Mouse (Mus musculus) liver, embryonic 13.5 days (tissue): ENCODE data around the gene Rab11fip5. TPM values are rescaled to one million over a fixed set of nuclear protein-coding genes. Genes with fewer than 3 reads are reported as not detected.
A peak's percentile ranks its signal among the peaks of the same experiment; 100 is the strongest.

Experiments
- ATAC-seq: fragments of 200-750 bp; cut with Nextera tagmentation; 2 replicates; pipeline ENCODE4 v1.8.0; 2017; ENCODE audit warnings: low read depth, mild to moderate bottlenecking, moderate number of reproducible peaks, moderate library complexity
- DNase-seq: peaks from one replicate; pipeline ENCODE4 v3.0.0; 2022
- H3K27ac ChIP-seq: fragments of 300-500 bp; sonication (generic); 2 replicates; pipeline ENCODE4 v1.5.1; 2015; ENCODE audit warnings: moderate library complexity, mild to moderate bottlenecking, inconsistent platforms
- H3K27me3 ChIP-seq: fragments of 300-500 bp; sonication (generic); 2 replicates; pipeline ENCODE4 v1.6.1; 2015; ENCODE audit warnings: mild to moderate bottlenecking, inconsistent platforms
- H3K36me3 ChIP-seq: fragments of 300-500 bp; sonication (generic); 2 replicates; pipeline ENCODE4 v1.6.1; 2015; ENCODE audit warnings: mild to moderate bottlenecking, inconsistent platforms
- H3K4me1 ChIP-seq: fragments of 300-500 bp; sonication (generic); replicated peaks from 2 replicates; pipeline ENCODE4 v1.6.1; 2015; ENCODE audit warnings: inconsistent platforms
- H3K4me2 ChIP-seq: fragments of 300-500 bp; sonication (generic); 2 replicates; pipeline ENCODE4 v1.6.1; 2015; ENCODE audit warnings: inconsistent platforms, mild to moderate bottlenecking, moderate library complexity
- H3K4me3 ChIP-seq: fragments of 300-500 bp; sonication (generic); replicated peaks from 2 replicates; pipeline ENCODE4 v1.5.1; 2015; ENCODE audit warnings: mild to moderate bottlenecking, inconsistent platforms
- H3K9ac ChIP-seq: fragments of 300-500 bp; sonication (generic); 2 replicates; pipeline ENCODE4 v1.6.1; 2015; ENCODE audit warnings: mild to moderate bottlenecking, inconsistent platforms
- H3K9me3 ChIP-seq: fragments of 300-500 bp; sonication (generic); replicated peaks from 2 replicates; pipeline ENCODE4 v1.6.1; 2016; ENCODE audit warnings: inconsistent platforms
- WGBS: fragments of 180-500 bp; shearing (Covaris S2); methylation state at CpG from one replicate; pipeline ENCODE4 v1.1.7; 2015; ENCODE audit not compliant: insufficient replicate concordance; 5-methylcytosine and 5-hydroxymethylcytosine counted together
- polyA plus RNA-seq: library from polyadenylated mRNA; unstranded; fragments of >200 nt; fragmentation: Nextera tagmentation; extraction: Ambion mirVana; gene quantifications from 2 replicates; pipeline ENCODE4 v1.2.1, GENCODE M21; 2015

The Rab11fip5 gene
- polyA plus RNA-seq, 1 experiment from 2014 or later, result 0.71 TPM

DNA sequence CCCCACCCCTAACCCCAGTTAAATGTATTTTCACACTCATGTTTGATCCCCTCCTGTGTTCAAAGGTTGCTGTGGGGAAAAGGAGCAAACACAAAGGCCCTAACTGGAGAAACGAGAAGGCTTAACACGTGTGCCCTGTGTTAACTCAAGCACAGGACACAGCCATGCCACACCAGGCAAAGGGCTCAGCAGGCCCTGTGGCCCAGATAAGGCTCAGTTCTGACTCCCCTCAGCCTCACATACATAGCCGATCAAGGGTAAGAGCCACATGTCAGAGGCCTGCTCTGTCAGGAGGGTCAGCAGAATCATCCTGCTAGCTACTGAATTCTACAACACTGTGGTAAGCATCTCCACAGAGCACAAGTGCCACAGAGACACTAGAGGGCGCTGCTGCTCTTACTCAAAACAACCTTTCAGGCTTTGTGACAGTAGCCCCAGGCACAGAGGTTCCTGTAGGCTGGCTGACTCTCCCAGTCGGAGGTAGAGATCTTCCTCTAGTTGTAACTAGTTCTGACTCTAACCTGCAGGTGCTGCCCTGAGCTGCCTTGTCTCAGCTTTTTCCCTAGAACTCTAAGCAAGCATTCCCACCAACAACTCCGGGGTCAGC, 28.3 kb downstream of the Rab11fip5 start:
- peaks cover 17% of the 10 kb centered on the region for H3K27me3 ChIP-seq
- ATAC-seq (peak; percentile 51; the same call in 1 of the 2 replicates), DNase-seq (peak; percentile 61)
- H3K4me3 ChIP-seq, result no peak overlapping the region
- no peak overlapping the region for H3K4me2 ChIP-seq
- no peaks in the 10 kb centered on the region for H3K36me3 ChIP-seq
- no peaks in the 10 kb centered on the region for H3K9me3 ChIP-seq
- WGBS, result 35% methylated on average over 6 of the region's 6 CpGs
- H3K27ac ChIP-seq, result no peak overlapping the region
- no peak overlapping the region for H3K9ac ChIP-seq
- no peaks in the 10 kb centered on the region for H3K4me1 ChIP-seq

DNA sequence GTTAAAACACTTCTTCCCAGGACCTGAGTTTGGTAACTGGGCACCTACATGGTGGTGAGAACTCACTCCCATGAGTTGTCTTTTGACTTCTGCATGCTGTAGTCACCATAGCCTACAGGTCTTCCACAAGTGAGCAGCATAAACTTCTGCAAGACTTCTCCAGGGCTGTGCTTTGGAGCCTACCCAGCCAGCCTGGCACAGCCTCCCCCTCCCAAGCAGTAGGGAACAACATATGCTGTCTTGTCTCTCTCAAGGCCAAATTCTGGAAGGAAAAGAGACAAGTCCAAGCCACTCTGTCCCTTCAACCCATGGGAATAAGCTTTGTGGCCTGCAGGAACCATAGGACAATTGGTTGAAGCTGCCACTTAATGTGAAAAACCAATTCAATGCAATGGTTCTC, 29.5 kb downstream of the Rab11fip5 start:
- Histone ChIP-seq H3K27ac (no peak overlapping the region), H3K4me3 (no peak overlapping the region), H3K36me3 (no peaks in the 10 kb centered on the region), H3K4me2 (no peak overlapping the region), H3K27me3 (peaks cover 22% of the 10 kb centered on the region), H3K9me3 (no peaks in the 10 kb centered on the region), H3K9ac (no peak overlapping the region), H3K4me1 (no peaks in the 10 kb centered on the region)
- ATAC-seq (no peak), DNase-seq (no peak)

DNA sequence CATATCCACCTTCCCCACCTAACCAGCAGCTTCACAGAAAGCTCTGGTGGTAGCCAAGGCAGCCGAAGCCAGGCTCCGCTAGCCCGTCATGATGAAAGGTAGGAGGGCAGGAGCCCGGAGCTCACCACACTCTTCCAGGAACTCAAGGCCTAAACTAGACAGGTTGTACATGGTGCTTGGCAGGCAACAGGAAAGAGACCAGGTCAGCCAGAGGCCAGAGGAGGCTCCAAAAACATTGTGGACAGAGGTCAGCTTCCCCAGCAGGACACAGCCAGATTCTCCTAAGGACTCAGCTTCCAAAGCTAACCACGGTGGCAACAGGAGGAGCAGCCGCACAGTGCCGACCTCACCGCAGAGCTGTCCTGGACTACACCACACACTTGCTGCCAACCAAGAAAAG, 31.4 kb downstream of the Rab11fip5 start:
- H3K36me3 ChIP-seq, result no peaks in the 10 kb centered on the region
- ATAC-seq (no peak), DNase-seq (no peak)
- H3K4me2 ChIP-seq, result no peak overlapping the region
- peaks cover 29% of the 10 kb centered on the region for H3K27me3 ChIP-seq
- no peaks in the 10 kb centered on the region for H3K9me3 ChIP-seq
- H3K9ac ChIP-seq, result no peak overlapping the region
- no peaks in the 10 kb centered on the region for H3K4me1 ChIP-seq
- no peak overlapping the region for H3K27ac ChIP-seq
- 79% methylated on average over 8 of the region's 8 CpGs for WGBS
- no peak overlapping the region for H3K4me3 ChIP-seq

DNA sequence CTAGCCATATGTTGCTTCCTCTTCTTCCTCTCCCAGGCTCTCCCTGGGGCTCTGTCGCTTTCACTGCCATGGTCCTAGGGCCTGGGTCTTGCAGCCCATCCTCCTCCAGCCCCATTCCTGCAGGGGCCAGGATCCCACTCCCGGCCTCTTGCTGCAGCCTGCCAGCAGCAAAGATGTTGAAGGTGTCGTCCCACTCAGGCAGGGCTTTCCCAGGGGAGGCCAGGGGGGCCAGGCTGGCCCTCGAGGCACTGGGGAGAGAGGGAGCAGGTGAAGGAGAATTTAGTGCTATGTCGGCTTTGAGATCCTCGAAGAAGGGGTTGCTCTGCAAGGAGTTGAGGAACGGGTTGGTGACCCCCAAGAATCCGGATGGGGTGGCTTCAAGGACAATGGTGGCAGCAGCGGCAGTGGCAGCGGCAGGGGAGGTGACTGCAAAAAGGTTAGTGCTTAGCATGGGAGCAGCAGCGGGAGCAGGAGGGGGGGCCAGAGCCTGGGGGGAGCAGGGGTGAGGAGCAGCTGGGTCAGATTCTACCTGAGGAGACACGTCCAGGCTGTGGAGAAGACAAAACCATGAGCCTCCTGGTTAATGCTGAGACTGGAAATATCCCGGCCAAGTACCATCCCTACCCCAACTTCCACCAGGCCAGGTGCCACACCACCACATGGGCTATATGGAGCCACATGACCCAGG, 32.5 kb downstream of the Rab11fip5 start:
- 60% methylated on average over 13 of the region's 13 CpGs for WGBS
- peaks cover 33% of the 10 kb centered on the region for H3K27me3 ChIP-seq

DNA sequence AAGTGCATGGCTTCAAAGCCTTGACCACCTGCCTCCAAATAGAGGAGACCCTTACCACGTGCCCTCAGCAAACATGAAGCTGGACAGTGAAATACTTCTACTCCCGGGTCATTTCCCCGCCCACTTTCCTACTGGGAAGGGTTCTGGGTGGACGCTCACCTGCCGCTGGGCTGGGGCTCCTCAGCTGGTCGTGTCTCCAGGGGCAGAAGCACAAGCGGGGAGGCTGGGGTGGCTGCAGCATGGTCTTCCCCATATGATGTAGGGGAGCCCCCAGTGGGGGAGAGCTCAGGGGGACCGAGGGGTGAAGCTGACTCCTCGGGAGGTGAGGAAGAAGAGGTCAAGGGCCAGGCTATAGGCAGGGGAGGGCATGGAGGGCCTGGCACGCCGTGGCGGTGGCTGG, 34.2 kb downstream of the Rab11fip5 start:
- Histone ChIP-seq H3K27ac (no peak overlapping the region), H3K36me3 (no peaks in the 10 kb centered on the region), H3K4me3 (no peak overlapping the region), H3K4me1 (no peaks in the 10 kb centered on the region), H3K9ac (no peak overlapping the region), H3K9me3 (no peaks in the 10 kb centered on the region), H3K27me3 (peaks cover 40% of the 10 kb centered on the region), H3K4me2 (no peak overlapping the region)
- WGBS, result 56% methylated on average over 12 of the region's 12 CpGs
- ATAC-seq (no peak), DNase-seq (no peak)

More for the DNA sequence above, 32.5 kb downstream of the Rab11fip5 start:
- H3K4me2 ChIP-seq, result no peak overlapping the region
- H3K9me3 ChIP-seq, result no peaks in the 10 kb centered on the region
- no peak overlapping the region for H3K4me3 ChIP-seq
- ATAC-seq (no peak), DNase-seq (no peak)
- no peak overlapping the region for H3K27ac ChIP-seq
- H3K4me1 ChIP-seq, result no peaks in the 10 kb centered on the region
- H3K9ac ChIP-seq, result no peak overlapping the region
- no peaks in the 10 kb centered on the region for H3K36me3 ChIP-seq

DNA sequence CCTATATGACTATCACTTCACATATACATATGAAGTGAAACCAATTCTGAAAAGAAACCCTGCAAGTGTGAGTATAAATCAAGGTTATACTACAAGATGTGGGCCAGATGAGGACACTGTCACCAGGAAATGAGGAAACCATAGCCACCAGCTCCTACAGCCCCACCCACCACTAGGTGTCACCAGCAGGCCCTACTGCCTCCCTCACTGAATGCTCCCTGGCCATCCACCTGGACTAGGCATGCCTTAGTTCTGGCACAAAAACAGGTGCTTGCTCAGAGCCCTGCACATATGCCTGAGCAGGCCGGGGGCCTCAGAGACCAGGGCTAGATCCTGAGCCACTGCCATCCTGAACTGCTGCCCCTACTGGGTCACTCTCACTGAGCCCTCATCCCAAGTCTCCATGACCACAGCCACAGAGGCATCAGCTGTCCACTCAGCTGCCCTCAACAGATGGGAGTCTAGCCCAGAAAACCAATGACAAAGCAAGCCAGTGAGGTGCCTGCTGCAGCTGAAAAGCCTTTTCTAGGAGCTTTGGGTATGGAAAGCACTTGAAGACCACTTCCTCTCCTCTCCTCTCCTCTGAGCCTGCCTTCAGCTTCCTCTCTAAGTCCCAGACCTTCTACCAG, 35.0 kb downstream of the Rab11fip5 start:
- H3K4me3 ChIP-seq, result no peak overlapping the region
- DNase-seq (peak; percentile 22), ATAC-seq (no peak)
- no peak overlapping the region for H3K4me2 ChIP-seq
- no peaks in the 10 kb centered on the region for H3K4me1 ChIP-seq
- no peak overlapping the region for H3K27ac ChIP-seq
- peaks cover 40% of the 10 kb centered on the region for H3K27me3 ChIP-seq
- WGBS, result 37% methylated on average over 1 of the region's 1 CpGs
- no peaks in the 10 kb centered on the region for H3K36me3 ChIP-seq
- H3K9me3 ChIP-seq, result no peaks in the 10 kb centered on the region
- no peak overlapping the region for H3K9ac ChIP-seq

DNA sequence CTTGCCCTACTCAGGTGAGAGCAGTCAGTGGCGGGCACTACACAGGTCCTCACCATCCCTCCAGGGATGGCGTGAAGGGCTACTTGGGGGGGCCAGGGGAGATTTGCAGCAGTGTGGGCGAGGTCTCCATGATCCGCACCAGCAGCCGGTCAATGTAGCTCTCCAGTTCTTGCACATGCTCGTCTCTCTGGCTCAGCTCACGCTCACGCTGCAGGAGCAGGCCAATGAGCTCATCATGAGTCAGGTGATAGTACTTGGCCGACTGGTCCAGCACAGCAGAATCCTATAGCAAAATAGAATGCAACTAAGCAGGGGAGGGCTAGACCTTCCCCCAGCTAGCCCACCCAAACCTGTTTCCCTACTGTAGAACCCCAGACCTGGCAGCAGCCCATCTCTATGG, 37.5 kb downstream of the Rab11fip5 start:
- no peak for DNase-seq
- 62% methylated on average over 9 of the region's 9 CpGs for WGBS
- Histone ChIP-seq H3K9ac (no peak overlapping the region), H3K36me3 (no peaks in the 10 kb centered on the region), H3K27me3 (peaks cover 34% of the 10 kb centered on the region), H3K9me3 (no peaks in the 10 kb centered on the region), H3K4me1 (peaks cover 11% of the 10 kb centered on the region), H3K27ac (no peak overlapping the region), H3K4me2 (no peak overlapping the region), H3K4me3 (no peak overlapping the region)
- ATAC-seq, result no peak

DNA sequence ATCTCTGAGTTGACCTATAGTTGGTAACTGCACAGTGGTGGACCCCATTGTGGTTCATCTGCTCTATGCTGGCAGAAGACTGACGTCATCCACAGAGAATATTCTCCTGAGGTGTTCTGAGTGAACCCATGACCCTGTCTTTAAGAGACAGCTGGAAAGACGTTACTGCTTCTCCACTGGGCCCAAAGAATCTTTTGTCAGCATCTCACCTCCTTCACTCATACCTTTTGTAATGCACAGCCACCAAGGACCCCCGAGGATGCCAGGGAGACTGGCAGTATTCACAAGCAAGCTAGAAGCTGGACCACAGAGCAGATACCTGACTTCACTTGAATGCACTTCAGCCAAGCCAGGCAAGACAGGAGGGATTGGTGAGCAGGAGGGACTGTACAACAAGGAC, 39.1 kb downstream of the Rab11fip5 start:
- no peak overlapping the region for H3K27ac ChIP-seq
- DNase-seq, result no peak
- no peak overlapping the region for H3K4me2 ChIP-seq
- WGBS, result 45% methylated on average over 3 of the region's 3 CpGs
- H3K9ac ChIP-seq, result no peak overlapping the region
- no peaks in the 10 kb centered on the region for H3K36me3 ChIP-seq
- H3K4me3 ChIP-seq, result no peak overlapping the region
- no peak for ATAC-seq
- no peaks in the 10 kb centered on the region for H3K9me3 ChIP-seq
- peaks cover 42% of the 10 kb centered on the region for H3K27me3 ChIP-seq
- peaks cover 16% of the 10 kb centered on the region for H3K4me1 ChIP-seq

DNA sequence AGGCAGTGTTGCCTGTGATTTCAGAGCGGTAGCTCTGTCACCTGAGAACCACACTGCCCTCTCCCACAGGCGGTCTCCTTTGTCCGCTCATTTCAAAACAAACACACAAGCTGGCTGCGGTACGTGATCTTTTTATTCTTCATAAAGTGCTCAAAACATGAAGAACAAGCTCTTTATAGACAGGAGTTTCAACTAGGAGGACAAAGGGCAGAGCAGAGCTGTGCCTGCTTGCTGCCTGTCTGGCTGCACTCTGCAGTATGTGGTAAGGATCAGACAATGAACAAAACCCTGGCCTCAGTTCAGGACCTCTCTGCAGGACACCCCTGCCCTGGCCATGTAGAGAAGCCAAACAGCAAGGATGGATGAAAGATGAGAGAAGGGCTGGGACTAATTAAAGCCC, 39.6 kb downstream of the Rab11fip5 start:
- Histone ChIP-seq H3K4me1 (peaks cover 16% of the 10 kb centered on the region), H3K36me3 (no peaks in the 10 kb centered on the region), H3K27me3 (peaks cover 37% of the 10 kb centered on the region), H3K9me3 (no peaks in the 10 kb centered on the region), H3K4me3 (no peak overlapping the region), H3K4me2 (no peak overlapping the region), H3K9ac (no peak overlapping the region), H3K27ac (no peak overlapping the region)
- DNase-seq (no peak), ATAC-seq (no peak)
- 63% methylated on average over 5 of the region's 5 CpGs for WGBS

DNA sequence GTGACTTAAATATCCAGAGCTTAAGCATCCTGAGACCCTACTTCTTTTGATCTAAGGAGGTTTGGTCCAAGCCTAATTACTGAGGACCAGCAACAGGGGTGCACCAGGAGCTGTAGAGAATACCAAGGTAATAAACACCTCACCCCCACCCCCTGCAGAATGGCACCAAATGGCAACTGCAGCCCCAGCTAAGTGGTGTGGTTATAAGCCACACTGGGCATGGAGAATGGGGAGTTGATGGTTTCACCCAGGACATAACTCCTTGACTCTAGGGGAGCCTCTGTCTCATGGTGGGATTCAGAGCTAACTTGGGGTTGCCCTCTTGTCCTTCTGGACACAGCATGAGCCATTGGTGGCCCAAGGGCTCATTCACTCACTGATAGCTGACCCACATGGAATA, 40.2 kb downstream of the Rab11fip5 start:
- Histone ChIP-seq H3K4me3 (peak overlapping the region; percentile 70; the same call in 1 of the 2 replicates), H3K27me3 (peaks cover 37% of the 10 kb centered on the region), H3K9ac (no peak overlapping the region), H3K27ac (no peak overlapping the region), H3K4me2 (peak overlapping the region; percentile 96; the same call in 1 of the 2 replicates), H3K4me1 (peaks cover 16% of the 10 kb centered on the region), H3K9me3 (no peaks in the 10 kb centered on the region), H3K36me3 (no peaks in the 10 kb centered on the region)
- ATAC-seq (no peak), DNase-seq (no peak)

DNA sequence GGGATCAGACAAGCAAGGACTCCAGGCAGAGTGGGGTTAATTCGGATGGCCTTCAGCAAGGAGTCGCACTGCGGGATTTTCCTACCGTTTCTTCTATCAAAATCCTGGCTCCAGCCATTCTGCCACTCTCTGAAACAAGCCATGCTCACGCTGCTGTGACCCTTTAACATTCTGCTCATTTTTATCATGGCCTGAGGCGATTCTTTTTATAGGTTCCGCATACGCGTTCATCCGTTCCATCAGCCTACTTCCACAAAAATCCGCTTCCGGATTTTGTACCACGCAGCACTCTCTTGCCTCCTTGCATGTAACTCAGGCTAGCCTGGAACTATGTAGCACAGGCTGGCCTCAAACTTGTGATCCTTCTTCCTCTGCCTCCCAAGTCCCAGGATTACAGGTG, 40.7 kb downstream of the Rab11fip5 start:
- peaks cover 35% of the 10 kb centered on the region for H3K27me3 ChIP-seq
- no peak for DNase-seq
- no peak overlapping the region for H3K27ac ChIP-seq

More for the DNA sequence above, 40.7 kb downstream of the Rab11fip5 start:
- Histone ChIP-seq H3K9ac (peak overlapping the region; percentile 73), H3K9me3 (no peaks in the 10 kb centered on the region), H3K36me3 (no peaks in the 10 kb centered on the region), H3K4me3 (peak overlapping the region; percentile 70), H3K4me2 (peak overlapping the region; percentile 96), H3K4me1 (peaks cover 16% of the 10 kb centered on the region)
- no peak for ATAC-seq
- WGBS, result 4% methylated on average over 13 of the region's 13 CpGs
